15 mouse cellular contexts compared by ENCODE assay signal in the genomic region with DNA sequence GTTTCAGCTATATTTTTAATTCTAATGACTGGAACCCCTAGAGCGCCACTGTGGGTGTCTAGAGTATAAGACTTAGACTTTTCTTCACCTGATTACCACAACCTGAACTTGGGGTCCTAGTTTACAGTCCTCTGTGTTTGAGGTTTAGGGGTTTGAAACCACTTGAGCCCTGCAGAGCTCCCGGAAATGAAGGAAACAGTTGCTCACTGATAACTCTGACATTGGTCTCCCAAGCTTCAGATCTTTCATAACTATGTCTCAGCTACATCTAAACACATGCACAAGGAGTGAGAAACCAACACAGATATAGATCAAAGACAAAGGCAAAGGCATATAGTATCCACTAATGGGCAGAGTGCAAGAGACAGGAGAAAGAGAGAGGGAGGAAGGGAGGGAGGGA.
"Had no signal": no experiment of that assay in that cellular context is flagged by ENCODE, and none has a peak within 500 bp of the region (broad histone marks: within the 10 kb centered on the region; RNA-seq: fewer than 3 reads in every experiment).

No protein-coding gene starts in this region.

- ATAC-seq: liver, postnatal 0 days; midbrain, embryonic 13.5 days; midbrain, embryonic 15.5 days had no signal

- H3K9me3 ChIP-seq: megakaryocyte, embryonic 14.5 days; midbrain, embryonic 13.5 days; midbrain, embryonic 15.5 days; neural tube, embryonic 12.5 days had no signal

- H3K27ac ChIP-seq: midbrain, embryonic 13.5 days; midbrain, embryonic 15.5 days; neural tube, embryonic 12.5 days had no signal

- H3K4me3 ChIP-seq: megakaryocyte, embryonic 14.5 days; midbrain, embryonic 13.5 days; midbrain, embryonic 15.5 days; neural tube, embryonic 12.5 days had no signal

- H3K9ac ChIP-seq: liver, postnatal 0 days; lung, embryonic 14.5 days; midbrain, embryonic 13.5 days; midbrain, embryonic 15.5 days; neural tube, embryonic 12.5 days had no signal

- H3K36me3 ChIP-seq: neural tube, embryonic 12.5 days had no signal

- H3K4me1 ChIP-seq: midbrain, embryonic 13.5 days; midbrain, embryonic 15.5 days; neural tube, embryonic 12.5 days had no signal

- H3K27me3 ChIP-seq: megakaryocyte, embryonic 14.5 days; midbrain, embryonic 13.5 days; midbrain, embryonic 15.5 days; neural tube, embryonic 12.5 days had no signal

- H3K4me2 ChIP-seq: lung, embryonic 14.5 days; midbrain, embryonic 11.5 days; midbrain, embryonic 13.5 days; midbrain, embryonic 15.5 days; neural tube, embryonic 12.5 days had no signal

- DNase-seq: liver, postnatal 0 days; lung, embryonic 14.5 days; lung, postnatal 10 days; lung, postnatal 4 days; right cerebral cortex, postnatal 25 days; right cerebral cortex, postnatal 4 days; spleen, adult 18-20 months; thymus, adult 18-20 months; thymus, postnatal 14 days; thymus, postnatal 36 days had no signal
